Comparison of ENCODE assay signal across 26 mouse cellular contexts in genomic region chr1:87858031-87858430, GRCm38 (mm10). TPM values are rescaled to one million over a fixed set of nuclear protein-coding genes. Genes with fewer than 3 reads are reported as not detected.
A peak's percentile ranks its signal among the peaks of the same experiment; 100 is the strongest.
DNase-seq lines count a peak whose midpoint lies in the region; ATAC-seq and TF ChIP-seq lines count a peak whose summit lies in the region.
"Had no signal": no experiment of that assay in that cellular context is flagged by ENCODE, and none has a peak within 500 bp of the region (broad histone marks: within the 10 kb centered on the region; RNA-seq: fewer than 3 reads in every experiment).

No protein-coding gene starts in this region.

- no peaks in the 10 kb centered on the region for H3K36me3 ChIP-seq in lung, embryonic 16.5 days (ENCODE audit: control insufficient read depth, insufficient read depth, low read length)
- H3K36me3 ChIP-seq in lung, postnatal 0 days (ENCODE audit: insufficient read depth, low read length): no peaks in the 10 kb centered on the region
- H3K36me3 ChIP-seq in megakaryocyte, embryonic 14.5 days (replicated peaks; ENCODE audit: low read length): peaks cover 41% of the 10 kb centered on the region
- H3K36me3 ChIP-seq: embryonic facial prominence, embryonic 15.5 days; forebrain, embryonic 15.5 days; limb, embryonic 15.5 days; liver, embryonic 15.5 days; neural tube, embryonic 12.5 days; stomach, embryonic 15.5 days had no signal

- H3K4me3 ChIP-seq in lung, embryonic 16.5 days (ENCODE audit: low read length): no peak overlapping the region
- no peak overlapping the region for H3K4me3 ChIP-seq in lung, postnatal 0 days (ENCODE audit: low read depth, low read length)
- H3K4me3 ChIP-seq in megakaryocyte, embryonic 14.5 days (replicated peaks): peak overlapping the region; percentile 81
- H3K4me3 ChIP-seq: embryonic facial prominence, embryonic 15.5 days; forebrain, embryonic 15.5 days; limb, embryonic 15.5 days; liver, embryonic 15.5 days; neural tube, embryonic 12.5 days; stomach, embryonic 15.5 days had no signal

- peak; percentile 92 for DNase-seq in heart, adult 11 months
- no peak for DNase-seq in heart, postnatal 4 days
- DNase-seq in lung, postnatal 0 days (ENCODE audit: low spot score): no peak
- no peak for DNase-seq in gastrocnemius, postnatal 10 days
- DNase-seq in thymus, postnatal 0 days (ENCODE audit: low spot score): no peak
- DNase-seq: adrenal gland, postnatal 36 days; cerebellum, adult 11 months; cerebellum, postnatal 36 days; heart, postnatal 36 days; left cerebral cortex, postnatal 4 days; lung, postnatal 10 days; midbrain, embryonic 14.5 days; right cerebral cortex, postnatal 14 days; spleen, adult 18-20 months; thymus, adult 2 months had no signal

- no peaks in the 10 kb centered on the region for H3K9me3 ChIP-seq in lung, embryonic 16.5 days (ENCODE audit: control insufficient read depth, low read length)
- H3K9me3 ChIP-seq in lung, postnatal 0 days (ENCODE audit: low read length): no peaks in the 10 kb centered on the region
- no peaks in the 10 kb centered on the region for H3K9me3 ChIP-seq in megakaryocyte, embryonic 14.5 days
- H3K9me3 ChIP-seq: embryonic facial prominence, embryonic 15.5 days; forebrain, embryonic 15.5 days; limb, embryonic 15.5 days; liver, embryonic 15.5 days; neural tube, embryonic 12.5 days; stomach, embryonic 15.5 days had no signal

- ATAC-seq in lung, embryonic 16.5 days (ENCODE audit: low read depth): no peak
- ATAC-seq in lung, postnatal 0 days: no peak
- ATAC-seq: CD4-positive, CD25-positive, alpha-beta regulatory T cell, adult 4 months; forebrain, embryonic 15.5 days; inflammation-experienced regulatory T-cells, adult 6 months had no signal

- no peak overlapping the region for H3K4me2 ChIP-seq in lung, embryonic 16.5 days (ENCODE audit: low read depth, low read length)
- no peak overlapping the region for H3K4me2 ChIP-seq in lung, postnatal 0 days (replicated peaks; ENCODE audit: low read depth, low read length)
- H3K4me2 ChIP-seq: embryonic facial prominence, embryonic 15.5 days; forebrain, embryonic 15.5 days; hindbrain, embryonic 14.5 days; limb, embryonic 15.5 days; liver, embryonic 15.5 days; neural tube, embryonic 12.5 days; stomach, embryonic 15.5 days had no signal

- H3K27ac ChIP-seq in lung, embryonic 16.5 days (ENCODE audit: low read length): no peak overlapping the region
- H3K27ac ChIP-seq in lung, postnatal 0 days (ENCODE audit: low read length): no peak overlapping the region
- H3K27ac ChIP-seq: embryonic facial prominence, embryonic 15.5 days; forebrain, embryonic 15.5 days; hindbrain, embryonic 14.5 days; limb, embryonic 15.5 days; liver, embryonic 15.5 days; neural tube, embryonic 12.5 days; stomach, embryonic 15.5 days had no signal

- H3K27me3 ChIP-seq in lung, embryonic 16.5 days (ENCODE audit: control insufficient read depth, insufficient read depth, low read depth, low read length): no peaks in the 10 kb centered on the region
- H3K27me3 ChIP-seq in lung, postnatal 0 days (replicated peaks; ENCODE audit: insufficient read depth, low read length): no peaks in the 10 kb centered on the region
- no peaks in the 10 kb centered on the region for H3K27me3 ChIP-seq in megakaryocyte, embryonic 14.5 days (replicated peaks)
- H3K27me3 ChIP-seq: embryonic facial prominence, embryonic 15.5 days; forebrain, embryonic 15.5 days; limb, embryonic 15.5 days; liver, embryonic 15.5 days; neural tube, embryonic 12.5 days; stomach, embryonic 15.5 days had no signal

- 80% methylated on average over 1 of the region's 1 CpGs for WGBS in lung, embryonic 16.5 days
- WGBS in lung, postnatal 0 days: 52% methylated on average over 1 of the region's 1 CpGs

- peaks cover 32% of the 10 kb centered on the region for H3K4me1 ChIP-seq in lung, embryonic 16.5 days (replicated peaks; ENCODE audit: control insufficient read depth, insufficient read depth, low read length)
- H3K4me1 ChIP-seq in lung, postnatal 0 days (ENCODE audit: insufficient read depth, low read depth, low read length): peaks cover 16% of the 10 kb centered on the region; the same call in 1 of the 2 replicates
- H3K4me1 ChIP-seq in megakaryocyte, embryonic 14.5 days: peaks cover 81% of the 10 kb centered on the region

- no peak for TF ChIP-seq EP300 in lung, postnatal 0 days (IDR thresholded peaks at IDR 0.05)

- no peak for TF ChIP-seq CTCF in lung, postnatal 0 days (IDR thresholded peaks at IDR 0.05)

- 0 out of 2 replicates have a peak overlapping the region, but pooled peaks have one; percentile 11 for H3K9ac ChIP-seq in lung, embryonic 16.5 days (ENCODE audit: low read length)
- H3K9ac ChIP-seq in lung, postnatal 0 days (replicated peaks; ENCODE audit: low read depth): no peak overlapping the region
- H3K9ac ChIP-seq: embryonic facial prominence, embryonic 15.5 days; forebrain, embryonic 15.5 days; hindbrain, embryonic 14.5 days; limb, embryonic 15.5 days; liver, embryonic 15.5 days; neural tube, embryonic 12.5 days; stomach, embryonic 15.5 days had no signal

RNA-seq across cellular contexts. Expression of gene Dgkd, which starts 4.9 kb away (rescaled TPM):
- 10 to 100 TPM; 53.4 to 55.2 TPM for total RNA-seq in heart, postnatal 4 days (2021)
- 32.9 and 33.9 TPM in 2 replicates for polyA plus RNA-seq in lung, embryonic 16.5 days (2015; fragmentation: Nextera tagmentation; extraction: Ambion mirVana)
- polyA plus RNA-seq in lung, postnatal 0 days (2015; fragmentation: Nextera tagmentation; extraction: Ambion mirVana): 24.3 and 25.5 TPM in 2 replicates
- polyA plus RNA-seq in megakaryocyte, embryonic 14.5 days (2012; ENCODE audit: insufficient read depth, low replicate concordance): 10.9 and 24.3 TPM in 2 replicates
- 10 to 100 TPM; 37.5 to 44.6 TPM for total RNA-seq in gastrocnemius, postnatal 10 days (2021)
- 73.7 and 80.7 TPM in 2 replicates for polyA plus RNA-seq in thymus, postnatal 0 days (2015; fragmentation: Nextera tagmentation; extraction: Ambion mirVana)

RNA-seq across cellular contexts. Expression of gene Sag, which starts 54.6 kb away (rescaled TPM):
- total RNA-seq in heart, postnatal 4 days (2021): under 1 TPM; 0.33 to 0.45 TPM
- polyA plus RNA-seq in lung, embryonic 16.5 days (2015; fragmentation: Nextera tagmentation; extraction: Ambion mirVana): 1.1 and 1.2 TPM in 2 replicates
- polyA plus RNA-seq in lung, postnatal 0 days (2015; fragmentation: Nextera tagmentation; extraction: Ambion mirVana): 0.38 and 0.49 TPM in 2 replicates
- not detected in 2 replicates for polyA plus RNA-seq in megakaryocyte, embryonic 14.5 days (2012; ENCODE audit: insufficient read depth, low replicate concordance)
- under 1 TPM; 0.14 to 0.32 TPM for total RNA-seq in gastrocnemius, postnatal 10 days (2021)
- 1.2 and 1.8 TPM in 2 replicates for polyA plus RNA-seq in thymus, postnatal 0 days (2015; fragmentation: Nextera tagmentation; extraction: Ambion mirVana)
